8 mouse cellular contexts compared by ENCODE assay signal in the genomic region with DNA sequence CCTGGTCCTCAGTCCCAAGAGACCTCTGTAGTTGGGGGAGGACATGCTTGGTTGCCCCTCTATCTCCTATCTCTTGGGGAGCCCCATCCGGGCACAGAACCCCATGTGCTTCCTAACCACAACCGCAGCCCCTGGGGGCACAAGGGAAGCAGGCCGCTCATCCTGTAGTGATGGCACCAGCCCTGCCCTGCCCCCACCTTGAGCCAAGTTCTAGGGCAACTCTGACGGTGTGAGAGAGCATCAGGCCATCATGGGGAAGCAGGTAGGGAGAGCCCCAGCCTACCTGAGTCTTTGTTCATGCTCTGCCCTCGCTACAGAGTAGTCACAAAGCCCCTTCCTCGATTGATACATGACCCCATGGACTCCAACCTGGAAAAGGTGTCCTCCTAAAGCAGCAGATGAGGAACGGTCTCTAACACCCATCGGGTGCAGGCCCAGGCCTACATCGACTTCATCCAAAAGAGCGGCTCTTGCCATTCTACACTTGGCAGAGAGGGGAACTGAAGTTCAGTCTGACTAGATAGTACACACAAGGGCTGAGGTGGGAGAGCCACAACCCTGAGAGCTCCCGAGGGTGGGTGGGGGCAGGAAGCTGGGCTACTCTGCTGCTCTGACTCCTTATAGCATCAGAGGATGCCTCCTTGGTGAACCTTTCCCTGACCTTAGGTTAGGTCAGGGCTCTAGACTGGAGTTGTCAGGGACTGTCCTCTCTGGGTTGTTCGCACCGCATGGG. TPM values are rescaled to one million over a fixed set of nuclear protein-coding genes. Genes with fewer than 3 reads are reported as not detected.
DNase-seq lines count a peak whose midpoint lies in the region; ATAC-seq and TF ChIP-seq lines count a peak whose summit lies in the region.

No protein-coding gene starts in this region.

- TF ChIP-seq EP300 in heart, postnatal 0 days (IDR thresholded peaks at IDR 0.05; ENCODE audit: low read depth) = no peak

- TF ChIP-seq CTCF in kidney, postnatal 0 days (IDR thresholded peaks at IDR 0.05; ENCODE audit: low read depth) = no peak
- TF ChIP-seq CTCF in heart, postnatal 0 days (IDR thresholded peaks at IDR 0.05; ENCODE audit: low read depth) = no peak

- no peak for ATAC-seq in kidney, postnatal 0 days (replicated peaks; ENCODE audit: low FRiP score, low read depth)
- no peak for ATAC-seq in heart, postnatal 0 days (ENCODE audit: insufficient read depth, low read depth)

- no peak for DNase-seq in kidney, postnatal 0 days (ENCODE audit: low spot score)
- no peak for DNase-seq in kidney, postnatal 4 days
- no peak for DNase-seq in heart, postnatal 0 days (ENCODE audit: low spot score)
- peak; percentile 29 for DNase-seq in lung, postnatal 10 days
- DNase-seq in spleen, postnatal 36 days (ENCODE audit: low spot score in 2 of 2) = peak; percentile 94 to 95
- no peak for DNase-seq in adrenal gland, postnatal 4 days (ENCODE audit: low spot score in 2 of 2)
- DNase-seq in ovary, adult 18-20 months (ENCODE audit: low spot score) = no peak
- no peak for DNase-seq in Muller cell, postnatal 12 days (ENCODE audit: inconsistent ontology term)

- peaks cover 30% of the 10 kb centered on the region for H3K4me1 ChIP-seq in kidney, postnatal 0 days (replicated peaks; ENCODE audit: insufficient read depth, low read length)
- H3K4me1 ChIP-seq in heart, postnatal 0 days (ENCODE audit: control insufficient read depth, insufficient read depth) = 0 out of 2 replicates have a peak, but pooled peaks cover 7% of the 10 kb centered on the region

- no peak overlapping the region; the same call in 1 of the 2 replicates for H3K27ac ChIP-seq in kidney, postnatal 0 days
- H3K27ac ChIP-seq in heart, postnatal 0 days (ENCODE audit: low read depth) = no peak overlapping the region

- no peak overlapping the region for H3K4me3 ChIP-seq in kidney, postnatal 0 days (replicated peaks; ENCODE audit: low read depth, low read length)
- H3K4me3 ChIP-seq in heart, postnatal 0 days (ENCODE audit: low read depth, low read length) = no peak overlapping the region

- H3K4me2 ChIP-seq in kidney, postnatal 0 days (ENCODE audit: low read length) = peak overlapping the region; percentile 68
- H3K4me2 ChIP-seq in heart, postnatal 0 days (ENCODE audit: low read depth, low read length) = peak overlapping the region; percentile 67; the same call in 1 of the 2 replicates

- no peaks in the 10 kb centered on the region for H3K27me3 ChIP-seq in kidney, postnatal 0 days (ENCODE audit: insufficient read depth, low read length)
- peaks cover 6% of the 10 kb centered on the region; the same call in 1 of the 2 replicates for H3K27me3 ChIP-seq in heart, postnatal 0 days (ENCODE audit: control insufficient read depth, insufficient read depth, low read length)

- no peak overlapping the region; the same call in 1 of the 2 replicates for H3K9ac ChIP-seq in kidney, postnatal 0 days (ENCODE audit: low read depth, low read length)
- no peak overlapping the region for H3K9ac ChIP-seq in heart, postnatal 0 days (replicated peaks; ENCODE audit: low read depth, low read length)

- WGBS in kidney, postnatal 0 days = 88% methylated on average over 13 of the region's 13 CpGs
- 84% methylated on average over 13 of the region's 13 CpGs for WGBS in heart, postnatal 0 days

- H3K9me3 ChIP-seq in kidney, postnatal 0 days (replicated peaks; ENCODE audit: low read length) = no peaks in the 10 kb centered on the region
- H3K9me3 ChIP-seq in heart, postnatal 0 days (replicated peaks; ENCODE audit: control insufficient read depth, low read length) = no peaks in the 10 kb centered on the region

- H3K36me3 ChIP-seq in kidney, postnatal 0 days (ENCODE audit: insufficient read depth, low read length) = no peaks in the 10 kb centered on the region
- H3K36me3 ChIP-seq in heart, postnatal 0 days (replicated peaks; ENCODE audit: control insufficient read depth, insufficient read depth, low read length) = no peaks in the 10 kb centered on the region

RNA-seq across cellular contexts. Expression of a gene that starts 0.5 kb away (rescaled TPM):
- polyA plus RNA-seq in kidney, postnatal 0 days (2015; fragmentation: Nextera tagmentation; extraction: Ambion mirVana) = 13.8 and 15.1 TPM in 2 replicates
- 10.3 and 11.4 TPM in 2 replicates for total RNA-seq in heart, postnatal 0 days (2014; rRNA removed; ENCODE audit: low replicate concordance)
- 4.6 and 5.7 TPM in 2 replicates for polyA plus RNA-seq in heart, postnatal 0 days (2015; fragmentation: Nextera tagmentation; extraction: Ambion mirVana)
- total RNA-seq in adrenal gland, postnatal 4 days (2021) = 10 to 100 TPM; 27.4 to 28.7 TPM

RNA-seq across cellular contexts. Expression of a gene that starts 48.3 kb away (rescaled TPM):
- not detected in 2 replicates for polyA plus RNA-seq in kidney, postnatal 0 days (2015; fragmentation: Nextera tagmentation; extraction: Ambion mirVana)
- total RNA-seq in heart, postnatal 0 days (2014; rRNA removed; ENCODE audit: low replicate concordance) = not detected in 2 replicates
- 0.08 TPM in 2 replicates for polyA plus RNA-seq in heart, postnatal 0 days (2015; fragmentation: Nextera tagmentation; extraction: Ambion mirVana)
- total RNA-seq in adrenal gland, postnatal 4 days (2021) = not detected

Comparison
In these comparisons a context has a peak if more than half of its experiments do, and no peak if none do; other contexts are left out.
1. DNase-seq: peak in lung, postnatal 10 days (single experiment) and spleen, postnatal 36 days (2 of 2); none in kidney, postnatal 0 days (single experiment), kidney, postnatal 4 days (0 of 2), heart, postnatal 0 days (single experiment), adrenal gland, postnatal 4 days (0 of 2), ovary, adult 18-20 months (single experiment) and Muller cell, postnatal 12 days (single experiment).